Mouse (Mus musculus): ENCODE measurements around the gene Fam168a. TPM values are rescaled to one million over a fixed set of nuclear protein-coding genes. Genes with fewer than 3 reads are reported as not detected.

Fam168a gene
- polyA plus RNA-seq (2015; fragmentation: Nextera tagmentation; extraction: Ambion mirVana), result 15.7 and 17.1 TPM in 2 replicates

DNA sequence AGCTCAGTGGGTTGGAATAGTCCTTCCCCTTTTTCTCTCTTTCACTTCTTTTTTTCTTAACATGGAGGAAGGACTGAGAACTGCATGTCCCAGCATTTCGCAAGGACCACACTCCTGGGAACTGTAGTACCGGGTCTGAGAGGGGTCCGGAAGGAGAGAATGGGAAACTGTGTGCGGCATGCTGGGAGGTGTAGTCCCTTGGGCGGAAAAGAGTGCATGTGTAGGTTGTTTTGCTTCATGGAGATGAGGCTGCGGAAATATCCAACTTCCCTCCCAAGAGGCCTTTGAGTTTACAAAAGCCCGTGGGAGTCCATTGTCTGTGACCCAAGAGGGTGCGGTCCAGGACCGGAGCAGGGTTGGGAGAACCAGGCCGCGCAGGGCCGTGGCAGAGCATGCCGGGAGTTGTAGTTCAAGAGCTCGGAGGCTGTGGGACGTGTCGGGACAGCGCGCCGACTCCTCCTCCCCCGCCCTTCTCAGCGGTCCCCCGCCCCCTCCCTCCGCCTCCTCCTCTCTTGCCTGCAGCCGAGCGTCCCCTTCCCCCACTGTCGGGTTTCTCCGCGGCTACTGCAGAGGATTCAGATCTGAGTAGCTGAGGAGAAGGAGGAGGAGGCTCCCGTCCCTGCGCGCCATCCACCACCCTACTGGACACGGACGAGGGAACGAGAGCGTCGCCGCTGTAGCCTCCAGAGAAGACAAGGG, at the start of gene Fam168a:
TSS of gene Fam168a (plus strand) at position 493 of the 699 bp plus-strand sequence.

DNA sequence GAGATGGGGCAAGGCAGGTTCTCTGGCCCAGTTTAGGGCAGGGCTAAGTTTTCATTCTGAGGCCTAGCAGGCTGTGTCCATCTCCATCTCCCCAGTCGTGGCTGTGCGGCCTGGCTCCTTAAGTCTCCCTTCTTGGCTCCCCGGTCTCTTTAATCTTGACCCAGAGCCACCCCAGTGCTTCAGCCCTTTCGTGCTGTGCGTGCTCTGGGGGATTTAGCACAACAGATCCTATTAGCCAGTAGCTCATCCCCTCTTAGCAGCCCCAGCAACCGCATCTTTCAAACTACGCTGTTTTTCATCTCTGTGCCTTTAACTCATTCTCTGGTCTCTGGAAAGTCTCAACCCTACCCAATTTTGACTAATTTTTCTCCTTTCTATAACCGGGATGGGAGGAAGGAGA, 44.2 kb upstream of the Fam168a start, which contains the start of gene Plekhb1:
TSS of gene Plekhb1 (minus strand) at position 184 of the 400 bp plus-strand sequence.

DNA sequence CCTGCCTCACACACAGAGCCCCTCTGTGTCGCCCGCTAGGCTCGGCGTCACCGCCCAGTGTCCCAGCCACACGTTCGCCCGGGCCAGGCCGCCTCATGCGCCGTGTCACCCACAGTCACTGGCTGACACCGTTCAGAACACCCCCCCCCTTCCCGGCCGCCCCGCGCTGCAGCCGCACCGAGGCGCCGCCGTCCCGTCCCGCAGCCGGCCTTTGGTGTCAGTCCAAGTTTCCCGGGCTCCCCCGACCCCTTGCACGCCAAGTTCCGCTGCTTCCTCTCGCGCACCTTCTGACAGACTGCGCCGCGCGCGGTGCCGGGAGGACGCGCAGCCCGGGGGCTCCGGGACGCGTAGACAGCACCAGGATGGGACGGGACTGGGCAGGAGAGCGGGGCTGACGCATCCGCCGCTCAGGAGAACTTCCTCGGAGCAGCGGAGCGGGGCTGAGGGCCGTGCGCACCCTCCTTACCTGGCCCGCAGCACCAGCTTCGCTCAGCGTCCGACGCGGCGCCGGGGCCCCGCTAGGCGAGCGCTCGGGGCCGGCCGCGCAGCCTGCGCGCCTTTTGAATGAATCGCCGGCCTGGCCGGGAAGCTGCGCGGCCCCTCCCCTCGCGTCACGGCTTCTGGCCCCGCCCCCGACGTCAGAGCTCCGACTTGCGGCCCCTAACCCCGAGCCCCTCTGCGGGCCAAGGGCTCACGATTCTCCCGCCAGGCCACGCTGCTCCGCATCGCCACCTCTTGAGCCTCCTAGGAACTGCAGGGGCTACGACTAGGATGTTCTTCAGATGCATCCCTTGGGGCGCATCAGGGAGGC, 156.6 kb downstream of the Fam168a start, which contains the start of gene Relt:
TSS of gene Relt (minus strand) at position 619 of the 811 bp plus-strand sequence.

Small RNA genes lying within 50 kb of the gene (microRNA-seq; reads per million reads assigned to microRNA genes)
- gene Mir3102, result 129 to 153 reads per million in 2 experiments

Other genes starting within 250 kb of the Fam168a start
- gene Ucp3, start 233.6 kb upstream of the Fam168a start, polyA plus RNA-seq (2015; fragmentation: Nextera tagmentation; extraction: Ambion mirVana), result 39.3 and 50.4 TPM in 2 replicates
- 127 and 198 TPM in 2 replicates for gene Ucp2, start 213.3 kb upstream of the Fam168a start, polyA plus RNA-seq (2015; fragmentation: Nextera tagmentation; extraction: Ambion mirVana)
- 0.37 and 0.38 TPM in 2 replicates for gene Dnajb13, start 191.7 kb upstream of the Fam168a start, polyA plus RNA-seq (2015; fragmentation: Nextera tagmentation; extraction: Ambion mirVana)
- gene Coa4, start 169.6 kb upstream of the Fam168a start, polyA plus RNA-seq (2015; fragmentation: Nextera tagmentation; extraction: Ambion mirVana), result 16.5 and 18.7 TPM in 2 replicates
- gene Rab6a, start 99.2 kb upstream of the Fam168a start, polyA plus RNA-seq (2015; fragmentation: Nextera tagmentation; extraction: Ambion mirVana), result 69.7 and 73.2 TPM in 2 replicates
- 85.3 and 86.6 TPM in 2 replicates for gene Mrpl48, start 98.3 kb upstream of the Fam168a start, polyA plus RNA-seq (2015; fragmentation: Nextera tagmentation; extraction: Ambion mirVana)
- 12.3 and 12.8 TPM in 2 replicates for gene Plekhb1, start 44.2 kb upstream of the Fam168a start, polyA plus RNA-seq (2015; fragmentation: Nextera tagmentation; extraction: Ambion mirVana)
- 5.3 and 5.4 TPM in 2 replicates for gene Relt, start 156.8 kb downstream of the Fam168a start, polyA plus RNA-seq (2015; fragmentation: Nextera tagmentation; extraction: Ambion mirVana)
- gene Arhgef17, start 225.5 kb downstream of the Fam168a start, polyA plus RNA-seq (2015; fragmentation: Nextera tagmentation; extraction: Ambion mirVana), result 5.1 and 5.4 TPM in 2 replicates